Mouse (Mus musculus): ENCODE results near the gene Adm.

Adm gene

DNA sequence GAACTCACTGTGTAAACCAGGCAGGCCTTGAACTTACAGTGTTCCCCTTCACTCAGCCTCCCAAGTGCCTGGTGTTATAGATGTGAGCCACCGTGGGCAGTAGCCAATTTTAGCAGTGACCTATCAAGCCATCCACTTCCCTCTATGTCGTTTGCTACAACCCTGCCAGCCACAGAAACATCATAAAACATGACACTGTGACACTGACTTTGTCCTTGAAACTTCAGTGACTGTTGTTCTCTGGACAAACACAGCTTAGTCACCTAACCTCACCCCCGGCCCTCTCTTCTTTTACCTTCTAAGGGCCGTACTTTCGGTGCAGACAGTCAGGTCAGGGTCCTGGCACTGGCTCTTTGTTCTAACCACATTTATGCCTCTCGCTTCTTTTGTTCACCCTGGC, 28.5 kb downstream of the Adm start:
- intact Hi-C loops (cut with DNase I), result loop anchor here (5.0 kb wide), 1 partner anchor 36 kb away; no protein-coding TSS in a partner anchor

DNA sequence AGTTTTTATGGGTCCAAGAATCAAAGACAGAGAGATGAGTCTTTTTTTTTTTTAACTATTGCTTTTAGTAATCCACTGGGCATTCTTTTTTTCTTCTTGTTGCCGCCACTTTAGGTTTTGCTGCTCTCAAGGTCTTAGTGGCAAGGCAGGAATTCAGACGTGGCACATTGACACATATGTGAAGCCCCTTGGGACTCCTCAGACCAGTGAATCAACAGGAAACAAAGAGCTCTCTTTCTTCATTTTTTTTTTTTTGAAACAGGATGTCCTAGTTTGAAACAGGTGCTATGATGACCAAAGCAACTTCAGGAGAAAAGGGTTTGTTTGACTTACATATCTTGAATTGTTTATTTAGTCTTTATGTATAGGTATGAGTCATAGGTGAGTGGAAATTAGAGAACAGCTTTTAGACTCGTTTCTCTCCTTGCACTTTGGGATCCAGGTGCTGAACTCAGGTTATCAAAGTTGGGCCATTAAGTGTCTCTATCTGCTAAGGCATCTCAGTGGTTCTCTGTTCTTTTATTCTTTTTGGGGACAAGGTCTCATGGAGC, 31.0 kb downstream of the Adm start:
- intact Hi-C loops (cut with DNase I), result loop anchor here (5.0 kb wide), 1 partner anchor 34 kb away; no protein-coding TSS in a partner anchor

DNA sequence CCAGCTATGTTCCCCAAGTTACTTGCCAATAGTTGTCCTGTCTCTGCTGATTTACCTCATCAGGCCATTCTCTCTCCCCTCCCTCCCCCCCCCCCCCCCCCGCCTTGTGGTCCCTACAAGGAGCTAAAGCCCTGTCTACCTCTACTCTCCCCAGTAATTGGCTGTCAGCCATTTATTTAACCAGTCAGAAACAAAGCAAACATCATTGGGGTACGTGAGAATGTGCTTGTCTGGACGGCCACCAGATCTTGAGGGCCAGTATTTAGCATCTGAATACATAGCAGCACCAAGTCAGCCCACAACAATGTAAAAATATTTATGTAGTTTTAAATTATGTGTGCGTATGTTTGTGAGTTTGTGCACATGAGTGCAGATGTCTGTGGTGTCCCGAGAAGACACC, 39.1 kb downstream of the Adm start:
- intact Hi-C loops (cut with DNase I), result no loop called here

GRCm38 (mm10) chr7:110668247-110668646, 40.8 kb downstream of the Adm start:
- intact Hi-C loops (cut with DNase I), result no loop called here

DNA sequence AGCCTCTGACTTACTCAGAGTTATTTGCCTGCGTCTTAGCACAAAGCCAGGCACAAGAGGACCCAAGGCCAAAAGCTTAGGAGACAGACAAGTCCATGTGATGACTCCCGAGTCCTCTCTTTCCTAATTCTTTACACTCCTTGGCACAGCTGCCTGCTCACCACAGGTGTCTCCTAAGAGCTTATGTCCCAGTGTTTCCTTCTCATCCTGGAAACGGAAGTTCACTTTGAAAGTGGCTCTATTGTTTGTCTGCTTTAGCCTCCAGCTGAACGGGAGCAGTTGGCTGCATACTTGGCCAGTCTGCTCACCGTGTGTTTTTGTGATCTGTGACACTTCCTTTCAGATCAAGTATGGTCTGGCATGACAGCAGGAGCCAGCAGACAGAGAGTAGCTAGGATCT, 41.3 kb downstream of the Adm start:
- intact Hi-C loops (cut with DNase I), result no loop called here

DNA sequence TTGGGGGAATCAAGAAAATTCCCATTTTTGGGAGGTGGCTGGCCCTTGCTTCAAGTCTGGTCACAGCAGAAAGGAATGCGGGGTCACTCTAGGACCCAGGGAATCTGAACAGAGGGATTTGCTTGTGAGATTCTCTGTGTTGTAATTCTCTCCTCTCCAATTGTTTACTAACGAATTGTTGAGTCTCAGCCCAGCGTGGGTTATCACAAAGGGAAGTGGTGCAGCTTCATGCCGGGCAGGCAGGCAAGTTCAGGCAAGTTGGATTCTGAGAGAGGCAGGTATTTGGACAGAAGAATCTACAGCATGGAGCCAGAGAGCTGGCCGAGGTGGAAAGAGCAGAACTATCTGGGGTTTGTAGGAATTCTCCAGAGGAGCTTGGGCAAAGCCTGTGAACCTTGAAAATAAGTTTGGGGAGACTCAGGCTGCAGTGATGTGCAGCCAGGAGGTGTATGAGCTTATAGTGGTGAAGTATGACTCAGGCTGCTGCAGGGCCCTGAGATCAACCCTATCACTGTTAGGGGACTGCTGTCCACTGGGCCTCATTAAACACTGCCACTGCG, 43.7 kb downstream of the Adm start:
- intact Hi-C loops (cut with DNase I), result no loop called here
